Mouse (Mus musculus) hematopoietic stem cell, adult 5-6 weeks (primary cell): ENCODE results near the gene Zfp213. TPM values are rescaled to one million over a fixed set of nuclear protein-coding genes. Genes with fewer than 3 reads are reported as not detected.
"Not testable (repeated sequence)": the region's sequence is repeated elsewhere in the genome, so short reads cannot be mapped to it uniquely, and the experiment has no call there.

Experiments used
- ATAC-seq, 2 experiments: fragments of 125-278 bp in 1 of 2; replicated peaks in 1 of 2; 2 replicates each; pipeline ENCODE4 v1.8.0; 2016 to 2017; ENCODE audit warnings: inconsistent platforms in 2 of 2, mild to moderate bottlenecking in 2 of 2, moderate number of reproducible peaks in 2 of 2, low read depth in 1 of 2, moderate TSS enrichment in 1 of 2; ENCODE audit not compliant: low FRiP score in 2 of 2, poor library complexity in 2 of 2, severe bottlenecking in 2 of 2, insufficient read depth in 1 of 2, low TSS enrichment in 1 of 2
- total RNA-seq: library from RNA; stranded (forward); fragments of 172-1452, 232-1000 nt; gene quantifications from 2 replicates; pipeline ENCODE4 v1.2.3, GENCODE M21; 2017

Gene Zfp213
- 6.4 and 11.4 TPM in 2 replicates for total RNA-seq

DNA sequence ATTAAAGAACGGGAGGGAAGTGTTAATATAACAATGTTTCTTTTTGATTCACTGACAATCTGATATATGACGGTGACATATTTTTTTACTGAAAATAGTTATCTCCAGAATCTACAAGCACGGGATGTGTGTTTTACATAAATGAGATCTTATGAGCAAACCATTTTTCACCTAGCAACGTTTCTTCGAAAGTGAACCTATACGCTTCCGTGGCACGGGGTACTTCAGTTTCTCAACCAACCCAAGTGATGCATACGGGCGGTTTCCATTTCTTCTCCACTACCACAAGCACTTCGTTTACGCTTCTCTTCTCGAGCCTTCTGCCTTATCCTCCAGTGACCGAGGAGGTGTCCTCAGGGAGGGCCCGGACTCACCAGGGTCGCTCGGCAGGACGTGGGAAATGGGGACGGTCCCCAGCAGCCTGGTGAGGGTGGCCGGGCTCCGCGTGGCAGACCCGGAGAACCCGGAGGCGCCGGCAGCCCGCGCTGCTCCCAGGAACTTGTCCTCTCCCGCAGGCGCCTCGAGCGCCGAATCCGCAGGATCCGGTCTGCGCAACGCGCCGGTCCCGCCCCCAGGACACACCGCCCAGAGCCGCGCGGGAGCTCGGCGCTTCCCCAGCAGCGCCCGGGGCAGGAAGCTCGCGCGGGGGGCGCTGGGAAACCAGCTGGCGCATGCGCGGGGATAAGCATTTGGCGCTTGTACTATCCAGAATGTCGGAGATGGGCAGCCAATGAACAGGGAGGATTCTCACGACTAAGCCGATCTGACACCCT lies at the start of gene Zfp213:
Gene Zfp213 (minus strand): TSS at position 644 of the 773 bp plus-strand sequence.
- ATAC-seq, result peak; percentile 89 to 91

DNA sequence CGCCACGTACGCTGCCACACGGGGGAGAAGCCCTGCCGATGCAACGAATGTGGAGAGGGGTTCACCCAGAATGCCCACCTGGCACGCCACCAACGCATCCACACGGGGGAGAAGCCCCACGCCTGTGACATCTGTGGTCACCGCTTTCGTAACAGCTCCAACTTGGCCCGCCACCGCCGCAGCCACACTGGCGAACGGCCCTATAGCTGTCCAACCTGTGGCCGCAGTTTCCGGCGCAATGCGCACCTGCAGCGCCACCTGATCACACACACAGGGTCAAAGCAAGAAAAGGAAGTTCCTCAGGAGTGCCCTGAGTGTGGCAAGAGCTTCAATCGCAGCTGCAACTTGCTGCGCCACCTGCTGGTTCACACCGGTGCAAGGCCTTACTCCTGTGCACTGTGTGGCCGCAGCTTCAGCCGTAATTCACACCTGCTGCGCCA lies 46.3 kb upstream of the Zfp213 start:
- ATAC-seq, result peak; percentile 91 to 95

DNA sequence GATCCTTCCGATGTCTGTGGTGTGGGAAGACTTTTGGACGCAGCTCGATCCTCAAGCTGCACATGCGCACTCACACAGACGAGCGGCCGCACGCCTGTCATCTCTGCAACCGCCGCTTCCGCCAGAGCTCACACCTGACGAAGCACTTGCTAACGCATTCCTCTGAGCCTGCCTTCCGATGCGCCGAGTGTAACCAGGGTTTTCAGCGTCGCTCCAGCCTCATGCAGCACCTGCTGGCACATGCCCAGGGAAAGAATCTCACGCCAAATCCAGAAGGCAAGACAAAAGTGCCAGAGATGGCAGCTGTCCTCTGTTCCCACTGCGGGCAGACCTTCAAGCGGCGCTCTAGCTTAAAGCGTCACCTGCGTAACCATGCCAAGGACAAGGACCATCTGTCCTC lies 45.6 kb upstream of the Zfp213 start:
- ATAC-seq, result no peak

DNA sequence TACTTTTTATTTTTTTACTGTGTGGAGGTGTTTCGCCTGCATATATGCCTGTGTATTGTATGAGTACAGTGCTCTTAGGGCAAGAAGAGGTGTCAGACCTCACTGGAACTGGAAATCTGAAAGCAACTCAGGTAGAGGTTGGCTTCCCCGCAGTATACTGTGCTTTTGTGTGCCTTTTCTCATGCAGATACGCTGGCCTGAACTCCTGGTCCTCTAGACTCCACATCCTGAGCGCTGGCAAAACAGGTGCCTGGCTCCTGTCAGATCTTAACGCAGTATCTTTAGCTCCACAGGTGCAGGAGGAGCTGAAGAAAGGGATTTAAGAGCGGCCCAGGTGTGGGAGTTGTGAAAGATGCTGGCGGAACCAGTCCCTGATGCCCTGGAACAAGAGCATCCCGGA lies 41.2 kb upstream of the Zfp213 start:
- no peak for ATAC-seq

DNA sequence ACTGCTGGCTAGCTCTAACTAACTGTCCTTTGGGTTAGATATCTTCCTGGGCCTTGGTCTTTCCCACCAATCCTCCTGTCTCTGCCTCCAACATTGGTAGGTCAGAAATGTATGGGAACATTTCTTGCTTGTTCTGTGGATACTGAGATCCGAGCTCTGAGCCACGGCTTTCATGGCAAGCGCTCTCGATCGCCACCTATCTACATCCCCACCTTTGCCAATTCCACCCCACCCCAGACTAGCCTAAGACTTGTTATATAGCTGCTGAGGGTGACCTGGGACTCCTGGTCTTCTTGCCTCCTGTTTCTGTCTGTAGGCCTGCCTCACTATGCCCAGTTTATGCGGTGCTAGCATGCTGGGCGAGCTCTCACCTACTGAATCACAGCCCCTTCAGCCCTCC lies 40.4 kb upstream of the Zfp213 start:
- no peak for ATAC-seq

DNA sequence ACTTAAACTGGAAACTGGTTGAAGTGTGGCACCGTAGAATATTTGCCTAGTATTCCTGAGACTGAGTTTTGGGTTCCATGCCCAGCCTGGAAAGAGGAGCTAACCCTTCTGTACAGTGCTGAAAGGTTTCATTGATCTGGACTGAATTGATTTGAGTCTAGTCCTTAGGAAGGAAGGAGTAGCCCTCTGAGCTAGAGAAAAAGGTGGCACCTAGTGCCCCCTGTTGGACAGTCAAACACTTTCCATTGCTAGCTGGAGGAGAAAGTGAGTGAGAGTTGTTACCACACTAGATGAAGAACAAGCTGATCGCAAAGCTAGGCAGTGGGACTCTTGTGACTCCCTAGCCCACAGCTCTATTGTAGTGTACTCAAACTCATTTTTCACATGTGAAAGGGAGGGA lies 39.5 kb upstream of the Zfp213 start:
- no peak; a peak in 1 of 4 replicates for ATAC-seq

DNA sequence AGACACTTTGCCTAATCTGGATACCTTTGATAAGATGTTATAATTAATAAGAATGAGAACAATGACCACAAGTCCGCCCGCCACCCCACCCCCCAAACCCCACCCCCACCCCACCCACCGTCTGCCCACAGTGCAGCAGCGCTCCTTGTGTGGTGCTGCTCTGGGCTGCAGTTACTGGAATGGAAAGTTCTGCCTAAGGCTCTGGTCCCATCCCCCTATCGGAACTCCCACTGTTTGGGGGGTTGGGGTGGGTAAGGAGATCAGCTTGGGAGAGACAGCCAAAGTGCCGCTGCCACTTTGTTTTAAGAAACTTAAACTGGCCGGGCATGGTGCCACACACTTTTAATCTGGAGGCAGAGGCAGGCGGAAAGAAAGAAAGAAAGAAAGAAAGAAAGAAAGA lies 39.0 kb upstream of the Zfp213 start:
- no peak for ATAC-seq

DNA sequence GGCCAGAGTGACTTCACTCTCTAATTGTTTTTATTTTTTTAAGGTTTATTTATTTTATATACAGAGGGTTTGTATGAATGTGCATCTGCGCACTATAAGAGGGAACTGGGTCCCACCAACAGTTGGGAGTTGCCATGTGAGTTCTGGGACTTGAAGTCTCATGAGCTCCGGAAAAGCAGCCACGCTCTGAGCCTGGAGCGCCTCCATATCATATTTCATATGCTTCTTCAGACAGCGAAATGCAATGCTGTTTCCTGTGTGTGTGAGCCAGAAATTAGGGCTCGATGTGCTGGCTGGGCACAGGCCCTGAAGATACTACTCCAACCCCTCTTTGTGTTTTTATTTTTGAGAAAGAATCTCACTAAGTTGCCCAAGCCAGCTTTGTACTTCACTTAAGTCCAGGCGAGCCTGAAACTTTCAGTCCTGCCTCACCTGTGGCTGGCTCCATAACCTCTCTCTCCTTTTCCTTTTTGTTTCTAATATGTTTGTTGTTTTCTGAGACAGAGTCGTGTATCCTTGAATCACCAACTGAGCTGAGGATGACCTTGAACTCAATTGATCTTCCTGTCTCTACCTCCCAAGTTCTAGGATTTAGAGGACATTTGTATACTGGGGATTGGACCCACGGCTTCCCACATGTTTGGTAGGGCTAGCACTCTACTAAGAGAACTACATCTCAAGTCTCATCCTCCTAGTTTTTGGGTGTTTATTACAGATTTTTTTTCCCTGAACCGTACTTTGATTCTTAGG lies 38.0 kb upstream of the Zfp213 start:
- ATAC-seq, result no peak

DNA sequence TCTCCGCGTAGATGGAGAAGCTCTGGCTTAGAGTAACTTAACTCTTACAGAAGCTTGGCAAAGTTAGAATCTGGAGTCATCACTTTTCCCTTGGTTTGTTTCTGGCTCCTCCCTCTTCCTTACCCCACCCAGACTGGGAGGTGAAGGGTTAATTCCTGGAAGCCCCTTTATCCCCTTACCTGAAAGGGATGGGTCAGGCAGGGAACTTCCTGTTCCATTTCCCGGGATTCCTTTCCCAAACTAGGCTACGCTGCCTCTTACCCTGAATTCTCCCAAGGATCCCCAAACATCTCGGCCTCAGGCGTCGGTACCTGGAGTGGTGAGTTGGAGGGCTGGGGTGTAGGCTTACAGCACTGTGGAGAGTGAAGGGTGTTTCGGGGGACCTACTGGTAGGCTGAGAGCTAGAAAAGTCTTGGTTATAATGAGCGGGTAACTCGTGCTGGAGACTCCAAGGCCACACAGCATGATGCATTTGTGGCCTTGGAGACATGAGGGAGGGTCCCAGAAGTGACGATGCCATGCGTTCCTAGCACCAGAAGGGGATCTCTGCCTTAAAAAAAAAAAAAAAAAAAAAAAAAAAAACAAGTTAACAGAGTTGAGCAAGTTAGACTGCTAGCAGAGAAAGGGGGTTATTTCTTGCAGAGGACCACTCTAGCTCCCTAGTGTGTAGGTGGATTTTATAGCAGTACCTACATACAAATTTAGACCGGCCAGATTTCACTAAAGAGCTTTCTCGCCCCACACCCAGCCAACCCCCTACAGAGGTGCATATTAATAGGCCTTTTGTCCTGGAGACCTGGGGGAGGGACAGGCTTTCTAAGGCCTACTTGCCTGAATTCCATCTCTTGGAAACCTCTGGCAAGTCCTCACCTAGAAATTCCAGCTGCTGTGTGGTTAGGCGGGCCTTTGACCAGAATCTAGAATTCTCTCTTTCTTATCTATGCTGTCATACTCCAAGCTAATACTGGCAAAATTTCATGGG lies 36.9 kb upstream of the Zfp213 start, which contains the start of gene Zscan10:
Gene Zscan10 (plus strand): TSS at position 216 of the 982 bp plus-strand sequence.
- no peak for ATAC-seq

DNA sequence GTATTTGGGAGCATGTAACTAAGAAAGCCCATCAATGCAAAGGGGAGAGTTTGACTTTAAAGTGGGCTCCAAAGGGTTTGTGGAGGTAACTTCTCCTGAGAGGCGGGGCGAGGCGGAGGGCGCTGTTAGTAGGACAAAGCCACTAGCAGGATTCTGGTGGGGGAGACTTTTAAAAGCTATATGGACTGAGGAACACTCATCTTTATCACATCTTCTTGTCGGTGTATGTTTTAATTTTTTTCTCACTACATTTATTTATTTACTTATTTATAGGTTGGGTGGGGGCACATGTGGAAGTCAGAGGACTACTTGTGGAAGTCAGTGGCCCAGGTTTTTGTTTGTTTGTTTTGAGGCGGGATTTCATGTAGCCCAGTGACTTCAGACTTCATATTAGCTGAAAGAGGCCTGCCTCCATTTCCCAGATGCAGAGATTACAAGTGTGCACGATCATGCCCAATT lies 35.6 kb upstream of the Zfp213 start:
- ATAC-seq, result no peak

DNA sequence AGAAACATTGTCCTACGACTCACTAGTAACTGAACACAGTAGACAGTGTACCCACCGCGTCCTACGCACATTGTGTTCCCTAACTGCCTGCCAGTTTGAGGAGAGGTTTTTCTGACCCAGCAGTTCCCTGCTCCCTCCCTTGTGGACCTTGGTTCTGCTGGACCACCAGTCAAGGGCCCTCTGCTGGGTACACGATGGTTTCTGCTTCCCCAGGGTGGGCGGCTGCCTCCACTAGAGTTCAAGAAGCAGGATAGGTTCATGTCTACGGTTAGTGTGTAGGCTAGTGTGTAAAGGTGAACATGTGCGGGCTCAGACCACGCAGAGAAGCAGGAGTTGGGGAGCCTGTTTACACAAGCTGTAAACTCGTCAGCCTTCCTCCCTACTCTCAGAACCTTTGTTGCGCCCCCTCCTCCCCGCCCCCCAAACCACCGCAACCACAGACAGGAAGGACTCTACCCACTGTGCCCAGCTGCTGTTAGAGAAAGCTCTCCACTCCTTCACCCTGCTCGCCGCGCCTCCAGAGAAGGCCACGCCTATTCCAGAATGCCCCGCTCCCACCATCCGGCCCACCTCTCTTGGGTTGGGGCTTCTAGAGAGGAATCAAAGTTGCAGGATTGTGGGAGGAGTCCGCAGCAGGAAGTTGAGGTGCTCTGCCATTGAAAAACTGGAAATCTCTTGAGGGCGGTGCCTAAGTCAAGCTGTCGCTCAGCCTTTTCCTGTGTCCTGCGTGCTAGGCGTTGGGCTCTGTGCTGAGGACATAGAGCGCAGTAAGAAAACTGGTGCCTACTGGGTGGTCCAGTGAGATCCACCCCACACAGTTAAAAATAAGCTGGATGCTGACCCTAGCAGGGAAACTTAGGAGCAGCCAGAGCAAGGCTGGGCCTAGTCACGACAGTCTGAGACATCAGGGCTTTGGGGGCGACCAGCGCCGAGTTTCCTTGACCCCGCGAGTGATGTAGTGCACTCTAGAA lies 34.8 kb upstream of the Zfp213 start, which contains the start of gene Zfp13:
Gene Zfp13 (minus strand): TSS at position 906 of the 971 bp plus-strand sequence.
- peak; percentile 96 for ATAC-seq

DNA sequence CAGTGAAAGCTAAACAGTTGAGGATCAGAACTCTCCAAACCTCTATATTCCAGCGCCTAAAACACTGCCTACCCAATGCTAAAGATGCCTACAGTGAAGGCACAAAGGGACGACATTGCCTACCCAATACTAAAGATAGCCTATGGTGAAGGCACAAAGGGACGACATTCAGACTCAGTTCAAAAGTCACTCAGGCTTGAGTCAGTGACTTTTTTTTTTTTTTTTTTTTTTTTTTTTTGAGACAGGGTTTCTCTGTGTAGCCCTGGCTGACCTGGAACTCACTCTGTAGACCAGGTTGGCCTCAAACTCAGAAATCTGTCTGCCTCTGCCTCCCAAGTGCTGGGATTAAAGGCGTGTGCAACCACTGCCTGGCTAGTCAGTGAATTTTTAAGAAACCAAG lies 31.1 kb upstream of the Zfp213 start:
- not testable (repeated sequence) for ATAC-seq

DNA sequence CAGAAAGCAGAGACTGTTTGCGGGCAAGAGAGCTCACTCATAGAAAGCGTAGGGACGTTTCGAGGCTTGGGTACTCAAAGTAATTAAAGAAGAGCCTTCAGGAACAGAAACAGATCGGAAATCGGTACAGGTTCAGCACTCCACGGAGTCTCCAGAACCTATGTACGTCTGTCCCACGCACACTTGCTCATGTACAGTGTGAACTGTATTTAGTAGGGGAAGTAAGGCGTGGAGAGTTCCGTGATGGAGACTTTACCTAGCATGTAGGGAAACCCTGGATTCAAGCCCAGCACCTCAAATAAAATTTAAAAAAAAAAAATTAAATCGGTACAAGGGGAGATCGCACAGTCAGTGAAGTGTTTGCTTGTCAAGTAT lies 28.9 kb upstream of the Zfp213 start:
- ATAC-seq, result peak; percentile 50 to 56

DNA sequence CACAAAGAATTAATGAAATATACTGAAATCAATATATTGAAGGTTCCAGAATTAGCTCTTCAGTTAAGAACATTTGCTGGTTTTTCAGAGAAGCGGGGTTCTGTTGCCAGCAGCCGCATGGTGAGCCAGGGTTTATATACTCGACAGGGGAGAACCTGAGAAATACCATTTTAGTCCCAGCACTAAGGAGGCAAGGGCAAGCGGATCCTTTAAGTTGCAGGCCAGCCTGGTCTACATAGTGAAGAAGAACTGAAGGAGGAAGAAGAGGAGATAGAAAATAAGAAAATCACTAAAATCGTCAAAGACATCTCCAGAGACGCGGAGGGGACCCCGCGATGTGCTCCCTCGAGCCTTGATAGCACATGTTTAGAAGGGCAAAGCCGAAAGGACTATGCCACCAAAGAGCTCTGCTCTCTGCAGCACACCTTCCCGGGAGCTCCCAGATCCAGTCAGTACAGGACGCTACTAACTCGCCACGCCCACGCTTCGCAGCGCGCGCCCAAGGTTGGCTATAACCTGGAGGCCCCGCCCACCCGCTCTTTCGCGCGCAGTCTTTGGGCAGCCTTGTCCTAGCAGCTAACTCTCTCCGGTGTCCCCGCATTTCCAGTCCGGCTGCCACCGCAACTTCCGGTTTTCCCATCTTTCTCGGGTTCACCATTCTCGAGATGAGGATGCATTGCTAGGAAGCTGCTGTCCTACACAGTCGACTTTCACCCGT lies 28.3 kb upstream of the Zfp213 start:
- ATAC-seq, result peak; percentile 98

DNA sequence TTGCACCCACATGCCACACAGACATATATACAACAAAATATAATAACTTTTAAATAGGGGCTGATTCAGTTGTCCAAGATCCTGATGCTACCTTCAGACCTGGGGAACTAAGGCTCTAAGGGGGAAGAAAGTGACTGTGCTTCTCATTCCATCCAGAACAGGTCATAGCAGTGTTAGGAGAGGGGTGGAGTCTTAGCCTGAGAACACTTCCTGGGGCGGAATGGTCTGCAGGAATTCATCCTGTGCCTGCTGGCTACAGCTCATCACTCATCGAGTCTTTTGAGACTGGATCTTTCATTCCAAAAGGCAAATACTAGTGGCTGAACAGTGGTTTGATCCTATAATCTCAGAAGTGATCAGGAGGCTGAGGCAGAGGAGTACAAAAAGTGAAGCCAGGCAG lies 23.2 kb upstream of the Zfp213 start:
- ATAC-seq, result no peak
